Mouse (Mus musculus) layer of hippocampus, postnatal 25 days (tissue): ENCODE measurements at regions not wholly inside any gene's neighbourhood (a gene's known extent, or its start where the extent isn't known, plus 50 kb on each side); places are given as distances from the start of the nearest gene placed in this dataset.

ENCODE experiments used
- DNase-seq, 2 experiments: peaks; one replicate each; pipeline ENCODE4 v3.0.0; 2022; ENCODE audit warnings: mixed read lengths in 2 of 2, low spot score in 1 of 2; ENCODE audit errors: extremely low spot score in 1 of 2

GRCm38 (mm10) chr5:93328059-93328458 lies 61.0 kb downstream of the Ccng2 start:
- peak; percentile 51 to 84 for DNase-seq

GRCm38 (mm10) chr5:93330851-93331250 lies 63.8 kb downstream of the Ccng2 start:
- DNase-seq, result no peak

GRCm38 (mm10) chr5:93353101-93353500 lies 86.0 kb downstream of the Ccng2 start:
- DNase-seq, result no peak
